In genomic region chrX:99141900-99142299, GRCm38 (mm10) we compare ENCODE assay signal across 10 mouse cellular contexts. TPM values are rescaled to one million over a fixed set of nuclear protein-coding genes. Genes with fewer than 3 reads are reported as not detected.
A peak's percentile ranks its signal among the peaks of the same experiment; 100 is the strongest.
DNase-seq lines count a peak whose midpoint lies in the region; ATAC-seq lines count a peak whose summit lies in the region.
"Had no signal": no experiment of that assay in that cellular context is flagged by ENCODE, and none has a peak within 500 bp of the region (broad histone marks: within the 10 kb centered on the region; RNA-seq: fewer than 3 reads in every experiment).

No protein-coding gene starts in this region.

- DNase-seq in limb, embryonic 11.5 days (ENCODE audit: low spot score), result no peak
- no peak for DNase-seq in limb, embryonic 10.5 days (ENCODE audit: low spot score)
- DNase-seq in forebrain, embryonic 10.5 days (ENCODE audit: extremely low spot score, low spot score), result no peak
- no peak for DNase-seq in liver
- DNase-seq in urinary bladder, postnatal 14 days (ENCODE audit: low spot score), result no peak
- no peak for DNase-seq in frontal cortex, postnatal 14 days (ENCODE audit: low spot score in 2 of 2)
- DNase-seq: cerebellum, adult 2 months had no signal

- peak overlapping the region; percentile 74; the same call in 1 of the 2 replicates for H3K4me2 ChIP-seq in limb, embryonic 11.5 days (ENCODE audit: low read depth, severe bottlenecking)
- peak overlapping the region; percentile 74 for H3K4me2 ChIP-seq in hindbrain, embryonic 15.5 days
- H3K4me2 ChIP-seq in neural tube, embryonic 13.5 days, result peak overlapping the region; percentile 79

- H3K4me1 ChIP-seq in limb, embryonic 11.5 days (ENCODE audit: control insufficient read depth, insufficient read depth, low read length), result peaks cover 17% of the 10 kb centered on the region
- H3K4me1 ChIP-seq in limb, embryonic 10.5 days, result peaks cover 49% of the 10 kb centered on the region
- H3K4me1 ChIP-seq in forebrain, embryonic 10.5 days, result peaks cover 87% of the 10 kb centered on the region
- H3K4me1 ChIP-seq in hindbrain, embryonic 15.5 days (replicated peaks), result peaks cover 33% of the 10 kb centered on the region
- peaks cover 63% of the 10 kb centered on the region for H3K4me1 ChIP-seq in neural tube, embryonic 13.5 days (replicated peaks)

- ATAC-seq in limb, embryonic 11.5 days (ENCODE audit: insufficient number of reproducible peaks, low FRiP score, low TSS enrichment, low read depth), result no peak
- ATAC-seq in hindbrain, embryonic 15.5 days (ENCODE audit: low FRiP score, low read depth), result no peak
- ATAC-seq in neural tube, embryonic 13.5 days (ENCODE audit: low read depth), result no peak
- ATAC-seq: CD4-positive, CD25-positive, alpha-beta regulatory T cell, adult 4 months had no signal

- H3K9ac ChIP-seq in limb, embryonic 11.5 days (ENCODE audit: low read length), result no peak overlapping the region
- H3K9ac ChIP-seq in hindbrain, embryonic 15.5 days, result no peak overlapping the region
- 0 out of 2 replicates have a peak overlapping the region, but pooled peaks have one; percentile 12 for H3K9ac ChIP-seq in neural tube, embryonic 13.5 days

- no peaks in the 10 kb centered on the region for H3K9me3 ChIP-seq in limb, embryonic 11.5 days (ENCODE audit: control insufficient read depth, low read length)
- no peaks in the 10 kb centered on the region for H3K9me3 ChIP-seq in limb, embryonic 10.5 days (replicated peaks)
- no peaks in the 10 kb centered on the region for H3K9me3 ChIP-seq in forebrain, embryonic 10.5 days
- no peaks in the 10 kb centered on the region for H3K9me3 ChIP-seq in hindbrain, embryonic 15.5 days
- H3K9me3 ChIP-seq in neural tube, embryonic 13.5 days, result no peaks in the 10 kb centered on the region

- no peak overlapping the region for H3K4me3 ChIP-seq in limb, embryonic 11.5 days (ENCODE audit: low read depth, low read length)
- H3K4me3 ChIP-seq in limb, embryonic 10.5 days, result no peak overlapping the region; the same call in 1 of the 2 replicates
- H3K4me3 ChIP-seq in forebrain, embryonic 10.5 days, result peak overlapping the region; percentile 77
- H3K4me3 ChIP-seq in hindbrain, embryonic 15.5 days, result no peak overlapping the region
- no peak overlapping the region; the same call in 1 of the 2 replicates for H3K4me3 ChIP-seq in neural tube, embryonic 13.5 days

- no peaks in the 10 kb centered on the region for H3K36me3 ChIP-seq in limb, embryonic 11.5 days (ENCODE audit: control insufficient read depth, insufficient read depth, low read length)
- H3K36me3 ChIP-seq in limb, embryonic 10.5 days, result peaks cover 55% of the 10 kb centered on the region
- peaks cover 74% of the 10 kb centered on the region for H3K36me3 ChIP-seq in forebrain, embryonic 10.5 days (replicated peaks)
- H3K36me3 ChIP-seq in hindbrain, embryonic 15.5 days, result no peaks in the 10 kb centered on the region
- peaks cover 16% of the 10 kb centered on the region for H3K36me3 ChIP-seq in neural tube, embryonic 13.5 days

- no peak overlapping the region for H3K27ac ChIP-seq in limb, embryonic 11.5 days (replicated peaks; ENCODE audit: low read depth, low read length)
- H3K27ac ChIP-seq in limb, embryonic 10.5 days, result no peak overlapping the region
- H3K27ac ChIP-seq in forebrain, embryonic 10.5 days, result peak overlapping the region; percentile 95; the same call in 1 of the 2 replicates
- H3K27ac ChIP-seq in hindbrain, embryonic 15.5 days (replicated peaks), result no peak overlapping the region
- 0 out of 2 replicates have a peak overlapping the region, but pooled peaks have one; percentile 13 for H3K27ac ChIP-seq in neural tube, embryonic 13.5 days (replicated peaks)

- H3K27me3 ChIP-seq in limb, embryonic 11.5 days (ENCODE audit: control insufficient read depth, insufficient read depth, low read length), result peaks cover 10% of the 10 kb centered on the region; the same call in 1 of the 2 replicates
- peaks cover 100% of the 10 kb centered on the region for H3K27me3 ChIP-seq in limb, embryonic 10.5 days (ENCODE audit: low read depth, poor library complexity, severe bottlenecking)
- H3K27me3 ChIP-seq in forebrain, embryonic 10.5 days (ENCODE audit: poor library complexity, severe bottlenecking), result peaks cover 99% of the 10 kb centered on the region
- no peaks in the 10 kb centered on the region for H3K27me3 ChIP-seq in hindbrain, embryonic 15.5 days
- peaks cover 7% of the 10 kb centered on the region; the same call in 1 of the 2 replicates for H3K27me3 ChIP-seq in neural tube, embryonic 13.5 days

RNA-seq across cellular contexts. Expression of gene Efnb1, which starts 6.0 kb away (rescaled TPM):
- polyA plus RNA-seq in limb, embryonic 11.5 days (2014; fragmentation: Nextera tagmentation; extraction: Ambion mirVana), result 39.3 and 45.7 TPM in 2 replicates
- polyA plus RNA-seq in limb, embryonic 10.5 days (2016; fragmentation: Nextera tagmentation; extraction: Ambion mirVana), result 42.9 and 54.1 TPM in 2 replicates
- polyA plus RNA-seq in forebrain, embryonic 10.5 days (2016; fragmentation: Nextera tagmentation; extraction: Ambion mirVana), result 71.3 and 72.2 TPM in 2 replicates
- polyA plus RNA-seq in hindbrain, embryonic 15.5 days (2015; fragmentation: Nextera tagmentation; extraction: Ambion mirVana), result 28.9 and 29.5 TPM in 2 replicates
- polyA plus RNA-seq in neural tube, embryonic 13.5 days (2015; fragmentation: Nextera tagmentation; extraction: Ambion mirVana), result 39.8 and 41.5 TPM in 2 replicates

Comparison
In these comparisons a context has a peak if more than half of its experiments do, and no peak if none do; other contexts are left out.
1. H3K27ac ChIP-seq: peak in forebrain, embryonic 10.5 days (single experiment) and neural tube, embryonic 13.5 days (single experiment); none in limb, embryonic 11.5 days (single experiment), limb, embryonic 10.5 days (single experiment) and hindbrain, embryonic 15.5 days (single experiment).
2. Peak in every context shown above with its lines, with median percentiles within 50 percentile points of each other: H3K4me2 ChIP-seq.